Mouse (Mus musculus) layer of hippocampus, postnatal 10 days (tissue): Measurements from ENCODE around the gene Axin1. TPM values are rescaled to one million over a fixed set of nuclear protein-coding genes. Genes with fewer than 3 reads are reported as not detected.
A peak's percentile ranks its signal among the peaks of the same experiment; 100 is the strongest.

Source experiments
- DNase-seq, 2 experiments: peaks; one replicate each; pipeline ENCODE4 v3.0.0; 2021; ENCODE audit warnings: low spot score in 2 of 2
- total RNA-seq, 2 experiments: library from RNA; stranded (reverse); gene quantifications; 2 replicates each; pipeline ENCODE4 v1.2.3; 2021

The Axin1 gene
- total RNA-seq, 2 experiments from 2014 or later = 23.7 to 25.1 TPM

DNA sequence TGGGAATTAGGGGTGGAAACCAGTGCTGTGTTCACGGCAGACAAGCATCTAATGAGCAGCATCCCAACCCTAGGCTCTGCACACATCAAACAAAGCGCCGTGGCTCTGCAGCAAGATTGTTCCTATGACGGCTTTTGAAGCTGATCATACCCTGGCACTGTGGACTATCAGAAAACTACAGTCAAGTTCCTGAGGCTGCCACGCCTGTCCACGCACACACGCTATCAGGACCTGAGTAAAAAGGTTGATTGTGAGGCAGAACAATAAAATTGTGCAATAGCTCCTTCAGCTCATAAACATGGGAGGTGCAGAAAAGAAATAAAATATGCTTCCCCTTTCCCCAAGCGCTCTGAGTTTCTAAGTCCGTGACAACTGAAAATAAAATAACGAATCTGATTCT, 99.2 kb downstream of the Axin1 start:
- DNase-seq = no peak

DNA sequence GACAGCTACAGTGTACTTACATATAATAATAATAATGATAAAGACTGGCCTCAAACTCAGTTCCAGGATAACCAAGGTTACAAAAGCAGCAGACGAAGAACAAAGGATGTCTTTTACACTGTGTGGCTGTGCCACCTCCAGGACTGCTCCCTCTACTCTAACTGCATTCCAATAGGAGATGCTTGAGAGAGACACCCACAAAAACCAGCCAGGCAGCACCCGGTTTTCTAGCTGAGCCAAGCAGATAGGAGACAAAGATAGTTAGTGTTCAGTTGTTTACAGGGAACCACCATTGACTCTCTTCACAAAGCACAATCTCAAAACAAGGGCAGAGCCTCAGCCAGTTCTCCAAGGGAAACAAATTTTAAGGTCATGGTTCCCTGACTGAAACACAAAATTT, 101.1 kb downstream of the Axin1 start:
- DNase-seq = no peak

DNA sequence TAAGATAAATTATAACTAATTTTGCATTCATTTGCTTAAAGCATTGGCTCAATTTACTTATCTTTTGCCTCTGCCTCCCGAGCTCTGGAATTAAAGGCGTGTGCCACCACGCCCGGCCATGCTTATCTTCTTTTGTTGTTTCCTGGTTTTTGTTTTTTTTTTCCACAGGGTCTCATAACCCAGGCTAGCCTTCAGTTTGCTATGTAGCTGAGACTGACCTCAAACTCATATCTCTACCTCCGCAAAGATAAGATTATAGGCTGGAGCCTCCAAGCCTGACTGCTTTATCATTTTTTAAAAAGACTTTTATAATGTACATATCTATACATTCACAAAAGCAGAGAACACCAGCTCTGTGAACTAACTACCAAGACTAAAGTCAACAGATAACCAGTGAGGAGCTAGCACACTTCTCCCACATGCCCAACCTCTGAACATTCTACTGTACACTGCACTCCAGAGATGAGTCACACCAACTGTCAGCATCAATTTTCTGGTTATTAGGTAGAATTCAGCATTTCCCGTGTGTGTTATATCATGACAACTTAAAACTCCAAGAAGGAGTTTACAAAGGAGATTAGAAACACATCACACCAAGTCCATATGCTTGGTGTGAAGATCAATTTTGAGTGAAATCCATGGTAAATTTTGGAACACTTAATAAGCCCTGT, 101.8 kb downstream of the Axin1 start:
- DNase-seq = no peak

DNA sequence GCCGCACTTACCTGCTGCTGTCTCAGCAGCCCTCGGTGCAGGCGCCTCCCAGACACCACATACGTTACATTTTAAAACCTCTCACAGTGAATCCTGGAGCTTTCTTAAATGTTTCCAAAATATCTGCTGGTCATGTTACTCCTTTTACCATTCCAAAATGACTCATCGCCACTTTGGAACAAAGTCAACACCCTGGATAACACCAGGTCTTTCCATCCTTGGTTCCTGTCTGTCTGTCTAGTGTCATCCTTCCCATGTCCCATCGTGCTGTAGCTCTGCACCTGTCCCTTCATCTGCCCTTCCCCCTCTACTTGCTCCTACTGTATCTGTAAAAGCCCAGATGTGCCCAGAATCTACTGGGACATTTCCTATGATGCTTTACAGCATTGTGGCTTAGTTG, 102.5 kb downstream of the Axin1 start:
- DNase-seq = no peak

DNA sequence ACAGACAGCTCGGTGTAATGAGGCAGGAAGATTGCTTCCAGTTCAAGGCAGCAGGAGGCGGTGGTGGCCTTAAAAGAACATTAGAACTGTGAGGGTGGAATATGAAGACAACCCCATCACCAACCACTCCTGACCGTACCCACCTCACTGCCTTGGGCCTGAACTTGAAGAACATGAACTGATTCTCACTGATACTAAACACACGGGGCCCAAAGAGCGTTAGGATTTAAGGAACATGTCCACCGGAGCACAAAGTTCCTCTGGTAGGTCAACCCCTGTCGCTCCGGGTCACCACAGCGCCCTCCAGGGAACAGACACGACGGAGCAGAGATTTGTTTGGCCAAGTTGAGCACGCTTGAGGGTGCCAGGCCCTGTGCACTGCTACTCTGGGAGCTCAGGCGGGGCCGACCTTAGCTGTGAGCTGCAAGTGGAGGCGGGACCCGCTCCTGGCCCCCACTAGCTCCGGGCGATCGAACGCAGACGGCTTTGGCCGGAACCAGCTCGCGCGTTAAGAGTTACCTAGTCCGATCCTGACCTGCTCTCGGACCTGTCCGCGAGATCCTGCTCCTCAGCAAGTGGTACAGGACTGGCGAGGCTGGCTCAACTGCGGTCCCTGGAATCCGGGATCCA, 105.1 kb downstream of the Axin1 start:
- no peak for DNase-seq

DNA sequence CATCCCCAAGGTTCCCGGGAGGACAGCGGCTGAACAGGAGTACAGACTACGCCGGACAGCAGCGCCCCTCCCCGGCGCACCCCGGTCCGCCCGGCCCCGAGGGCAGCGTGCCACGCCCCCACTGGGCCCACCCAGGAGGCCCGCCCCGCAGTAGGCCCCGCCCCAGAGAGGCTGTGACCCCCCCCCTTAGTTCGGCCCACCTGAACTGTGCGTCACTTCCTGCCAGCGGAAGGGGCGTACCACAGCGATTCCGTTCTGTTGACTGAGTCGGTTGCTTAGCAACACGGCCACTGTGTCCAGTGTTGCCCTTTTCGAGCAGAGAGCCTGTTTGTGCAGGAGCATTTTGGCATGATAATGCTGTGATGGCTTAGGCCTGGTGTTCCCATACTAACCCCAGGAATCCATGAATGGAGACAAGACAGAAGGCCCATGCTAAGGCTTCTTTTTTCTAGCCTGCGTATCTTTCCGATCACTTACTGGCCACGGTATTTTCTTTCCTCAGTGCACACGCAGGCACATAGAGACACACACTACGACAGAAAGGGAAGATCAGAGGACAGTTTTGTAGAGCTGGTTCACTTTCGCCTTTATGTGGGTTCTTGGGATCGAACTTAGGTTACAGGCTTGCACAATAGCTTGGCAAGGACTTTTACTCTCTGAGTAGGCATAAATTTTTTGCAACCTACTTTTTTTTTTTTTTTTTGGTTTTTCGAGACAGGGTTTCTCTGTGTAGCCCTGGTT, 105.8 kb downstream of the Axin1 start, which contains the start of gene Fam234a:
Gene Fam234a (minus strand): TSS at position 142 of the 741 bp plus-strand sequence.
- DNase-seq = peak; percentile 86 to 91

Other genes starting within 250 kb of the Axin1 start
- gene Rab40c, start 219.0 kb upstream of the Axin1 start, total RNA-seq = 10 to 100 TPM; 41.9 to 49.9 TPM
- gene Pigq, start 193.8 kb upstream of the Axin1 start, total RNA-seq = 100 to 1,000 TPM; 144 to 149 TPM
- gene Nhlrc4, start 193.7 kb upstream of the Axin1 start, total RNA-seq = not detected
- not detected for gene A930017K11Rik, start 186.1 kb upstream of the Axin1 start, total RNA-seq
- gene Capn15, start 152.9 kb upstream of the Axin1 start, total RNA-seq = 10 to 100 TPM; 38.2 to 50.8 TPM
- 10 to 100 TPM; 69.6 to 79.3 TPM for gene Rab11fip3, start 69.1 kb upstream of the Axin1 start, total RNA-seq
- gene Decr2, start 48.4 kb upstream of the Axin1 start, total RNA-seq = 10 to 100 TPM; 24.8 to 25.7 TPM
- gene Nme4, start 43.1 kb upstream of the Axin1 start, total RNA-seq = 1 to 10 TPM; 4.6 to 5.7 TPM
- 1 to 10 TPM; 7.6 to 7.8 TPM for gene Tmem8, start 25.4 kb upstream of the Axin1 start, total RNA-seq
- gene Mrpl28, start 15.2 kb upstream of the Axin1 start, total RNA-seq = 10 to 100 TPM; 72.2 to 81.8 TPM
- gene Pdia2, start 60.4 kb downstream of the Axin1 start, total RNA-seq = under 1 TPM; 0.29 to 0.89 TPM
- gene Rgs11, start 64.3 kb downstream of the Axin1 start, total RNA-seq = 10 to 100 TPM; 63.0 to 81.1 TPM
- gene Arhgdig, start 69.1 kb downstream of the Axin1 start, total RNA-seq = 100 to 1,000 TPM; 199 to 205 TPM
- gene Fam234a, start 105.6 kb downstream of the Axin1 start, total RNA-seq = 10 to 100 TPM; 19.9 to 23.3 TPM
- gene Luc7l, start 114.2 kb downstream of the Axin1 start, total RNA-seq = 10 to 100 TPM; 85.3 to 93.4 TPM